Mouse (Mus musculus) lung, embryonic 14.5 days (tissue): ENCODE measurements at regions not wholly inside any gene's neighbourhood (a gene's known extent, or its start where the extent isn't known, plus 50 kb on each side); places are given as distances from the start of the nearest gene placed in this dataset.
A peak's percentile ranks its signal among the peaks of the same experiment; 100 is the strongest.

Experiments
- ATAC-seq: fragments of 200-750 bp; cut with Nextera tagmentation; 2 replicates; pipeline ENCODE4 v1.8.0; 2017; ENCODE audit warnings: mild to moderate bottlenecking, moderate TSS enrichment, moderate library complexity; ENCODE audit not compliant: insufficient read depth
- DNase-seq: peaks from one replicate; pipeline ENCODE4 v3.0.0-alpha.2; 2015
- H3K27ac ChIP-seq: fragments of 300-500 bp; sonication (generic); 2 replicates; pipeline ENCODE4 v1.5.1; 2014; ENCODE audit warnings: low read depth, mild to moderate bottlenecking, moderate library complexity
- H3K27me3 ChIP-seq: fragments of 300-500 bp; sonication (generic); 2 replicates; pipeline ENCODE4 v1.6.1; 2014; ENCODE audit warnings: low read length, control low read depth; ENCODE audit not compliant: insufficient read depth
- H3K36me3 ChIP-seq: fragments of 300-500 bp; sonication (generic); 2 replicates; pipeline ENCODE4 v1.6.1; 2014; ENCODE audit warnings: control low read depth; ENCODE audit not compliant: insufficient read depth
- H3K4me1 ChIP-seq: fragments of 300-500 bp; sonication (generic); 2 replicates; pipeline ENCODE4 v1.6.1; 2014; ENCODE audit warnings: antibody characterized with exemption, control low read depth; ENCODE audit not compliant: insufficient read depth
- H3K4me2 ChIP-seq: fragments of 300-500 bp; sonication (generic); 2 replicates; pipeline ENCODE4 v1.6.1; 2014; ENCODE audit warnings: mild to moderate bottlenecking
- H3K4me3 ChIP-seq: fragments of 300-500 bp; sonication (generic); 2 replicates; pipeline ENCODE4 v1.5.1; 2014; ENCODE audit warnings: low read depth, low read length
- H3K9ac ChIP-seq: fragments of 300-500 bp; sonication (generic); 2 replicates; pipeline ENCODE4 v1.6.1; 2014
- H3K9me3 ChIP-seq: fragments of 300-500 bp; sonication (generic); 2 replicates; pipeline ENCODE4 v1.6.1; 2016; ENCODE audit warnings: low read depth, low read length, control low read depth
- CTCF ChIP-seq: IDR thresholded peaks from 2 replicates; pipeline ENCODE4 v1.5.1; 2016; ENCODE audit warnings: antibody characterized with exemption, low read depth
- WGBS: fragments of 180-500 bp; shearing (Covaris S2); extraction: QIAGEN DNeasy Blood & Tissue Kit; methylation state at CpG from one replicate; pipeline ENCODE4 v1.1.7; 2014; 5-methylcytosine and 5-hydroxymethylcytosine counted together

DNA sequence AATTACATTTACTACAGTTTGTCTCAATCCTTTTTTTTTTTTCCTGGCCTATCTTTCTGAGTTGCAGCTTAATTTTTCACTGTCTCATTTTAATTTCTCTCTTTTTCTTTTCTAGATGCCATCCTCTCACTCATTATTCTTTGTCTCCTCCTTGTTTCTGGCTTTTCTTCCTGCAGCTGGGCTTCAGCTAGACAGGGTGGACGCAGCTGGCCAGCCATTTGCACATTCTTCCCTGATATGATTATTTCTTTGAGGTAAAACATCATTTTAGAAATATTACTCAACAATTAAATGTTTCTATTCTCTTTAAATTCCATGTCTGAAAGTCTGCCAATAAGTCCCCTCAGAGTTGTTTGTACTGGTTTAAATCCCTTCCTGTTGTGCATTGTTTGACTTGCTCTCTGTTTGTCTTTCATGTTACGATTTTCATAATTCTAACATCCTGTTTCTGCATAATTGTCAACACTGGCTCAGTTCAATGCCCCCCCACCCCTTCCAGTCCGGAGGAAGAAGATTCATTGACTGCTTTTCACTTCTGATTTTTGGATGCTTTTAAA is 777.7 kb upstream of the Nr2f1 start:
- TF ChIP-seq CTCF, result no peak
- DNase-seq (peak; percentile 70), ATAC-seq (peak; percentile 63; the same call in 1 of the 2 replicates)
- no peak overlapping the region for H3K9ac ChIP-seq
- H3K9me3 ChIP-seq, result no peaks in the 10 kb centered on the region
- H3K4me1 ChIP-seq, result no peaks in the 10 kb centered on the region
- peak overlapping the region; percentile 43; the same call in 1 of the 2 replicates for H3K27ac ChIP-seq
- no peak overlapping the region for H3K4me3 ChIP-seq
- no peak overlapping the region for H3K4me2 ChIP-seq
- H3K36me3 ChIP-seq, result no peaks in the 10 kb centered on the region
- H3K27me3 ChIP-seq, result no peaks in the 10 kb centered on the region
- WGBS, result 36% methylated on average over 3 of the region's 3 CpGs

DNA sequence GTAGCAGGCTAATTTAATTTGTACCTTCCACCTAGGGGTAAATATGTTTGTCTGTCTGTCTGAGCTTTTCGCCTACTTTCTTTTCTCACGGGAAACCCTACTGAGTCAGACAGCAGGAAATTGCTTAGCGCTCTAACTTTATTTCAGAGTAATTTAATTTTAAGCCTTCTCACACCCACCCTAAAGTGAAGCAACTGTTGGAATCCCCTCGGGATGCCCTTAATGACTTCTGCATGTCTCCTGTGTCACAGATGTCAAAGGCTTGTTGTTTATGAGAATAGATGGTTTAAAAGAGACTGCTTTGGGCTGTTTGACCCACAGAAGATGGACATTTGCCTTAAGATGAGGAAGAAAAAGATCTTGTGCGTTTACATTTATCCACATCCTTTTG is 738.8 kb upstream of the Nr2f1 start:
- ATAC-seq (no peak), DNase-seq (no peak)
- Histone ChIP-seq H3K27ac (no peak overlapping the region), H3K9ac (no peak overlapping the region), H3K27me3 (no peaks in the 10 kb centered on the region), H3K9me3 (no peaks in the 10 kb centered on the region), H3K4me2 (no peak overlapping the region), H3K4me3 (no peak overlapping the region), H3K4me1 (no peaks in the 10 kb centered on the region), H3K36me3 (no peaks in the 10 kb centered on the region)
- no peak for TF ChIP-seq CTCF
- WGBS, result 55% methylated on average over 5 of the region's 5 CpGs

DNA sequence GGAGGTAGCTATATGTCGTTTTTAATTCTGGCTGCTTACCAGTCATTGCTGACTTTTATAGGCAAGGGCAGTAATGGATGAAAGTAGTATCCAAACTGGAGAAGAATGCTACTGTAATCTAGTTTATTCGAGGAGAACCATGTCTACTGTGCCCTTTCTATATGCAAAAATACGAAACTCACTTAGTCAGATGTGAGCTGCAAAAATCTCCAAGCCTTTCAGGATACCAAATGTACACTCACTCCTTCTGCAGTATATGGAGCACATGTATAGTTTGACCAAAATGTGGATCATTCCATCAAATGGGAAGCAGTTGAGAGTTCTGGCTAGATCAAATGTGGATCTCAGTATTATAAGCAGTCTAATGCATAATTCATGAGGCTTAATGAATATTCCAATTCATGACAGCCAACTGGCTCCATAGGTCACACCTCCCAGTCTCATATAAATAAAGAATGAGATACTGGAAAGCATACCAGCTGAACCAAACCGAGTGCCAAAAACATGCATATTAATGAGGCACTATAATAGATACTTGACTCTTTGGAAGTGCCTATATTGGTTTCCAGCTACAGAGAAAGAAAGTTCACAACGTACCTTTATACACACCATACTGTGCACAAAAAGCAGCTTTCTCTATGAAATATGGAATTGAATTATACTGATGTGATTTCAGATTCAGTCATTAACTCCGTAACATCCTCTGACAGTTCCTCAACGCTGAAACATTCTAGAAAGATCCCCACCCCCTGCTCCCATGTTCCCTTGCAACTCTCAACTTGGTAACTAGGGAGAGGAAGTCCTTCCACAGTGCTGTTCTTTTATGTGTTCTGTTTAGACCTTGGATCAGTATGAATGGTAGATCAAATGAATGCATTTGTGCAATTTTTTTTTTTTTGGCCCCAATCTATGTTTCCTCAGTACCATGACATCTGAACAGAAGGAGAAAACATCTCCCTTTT is 738.1 kb upstream of the Nr2f1 start:
- Histone ChIP-seq H3K36me3 (no peaks in the 10 kb centered on the region), H3K4me2 (no peak overlapping the region), H3K9me3 (no peaks in the 10 kb centered on the region), H3K27me3 (no peaks in the 10 kb centered on the region), H3K9ac (no peak overlapping the region), H3K4me3 (no peak overlapping the region), H3K4me1 (no peaks in the 10 kb centered on the region), H3K27ac (no peak overlapping the region)
- DNase-seq (no peak), ATAC-seq (no peak)
- 61% methylated on average over 7 of the region's 7 CpGs for WGBS
- TF ChIP-seq CTCF, result no peak

DNA sequence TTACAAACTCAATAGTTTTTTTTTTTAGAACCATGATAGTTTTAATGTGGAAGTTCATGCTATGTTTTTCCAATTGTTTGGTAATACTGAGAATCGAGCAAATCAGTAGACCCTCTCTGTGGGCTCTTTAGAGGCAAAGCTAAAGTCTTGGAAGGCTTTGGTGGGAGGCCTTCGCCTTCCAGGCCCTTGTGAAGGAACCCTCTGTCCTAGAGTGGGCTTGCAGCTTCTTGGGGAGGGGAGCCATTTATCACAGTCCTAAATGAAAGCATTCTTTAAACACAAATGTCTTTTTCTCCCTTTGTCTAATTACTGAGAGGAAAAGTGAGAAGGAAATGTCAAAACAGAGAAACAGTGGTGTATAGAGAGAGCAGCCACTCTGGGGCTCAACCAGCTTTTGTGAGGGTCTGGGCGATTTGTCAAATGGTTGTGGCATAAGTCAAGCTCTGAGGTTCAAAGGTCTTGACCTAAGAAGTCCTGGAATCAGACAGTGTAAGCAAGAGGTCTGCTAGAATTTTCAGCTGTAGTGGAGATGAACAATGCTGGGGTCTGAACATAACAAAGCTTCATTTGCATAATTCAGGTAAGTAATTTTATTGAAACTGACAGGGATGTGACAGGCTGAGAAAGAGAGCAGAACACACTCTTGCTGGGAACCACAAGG is 736.6 kb upstream of the Nr2f1 start:
- Histone ChIP-seq H3K9ac (no peak overlapping the region), H3K27me3 (no peaks in the 10 kb centered on the region), H3K4me2 (no peak overlapping the region), H3K9me3 (no peaks in the 10 kb centered on the region), H3K36me3 (no peaks in the 10 kb centered on the region), H3K4me1 (no peaks in the 10 kb centered on the region), H3K4me3 (no peak overlapping the region), H3K27ac (no peak overlapping the region)
- ATAC-seq (no peak), DNase-seq (no peak)
- WGBS, result 25% methylated on average over 3 of the region's 3 CpGs
- no peak for TF ChIP-seq CTCF

DNA sequence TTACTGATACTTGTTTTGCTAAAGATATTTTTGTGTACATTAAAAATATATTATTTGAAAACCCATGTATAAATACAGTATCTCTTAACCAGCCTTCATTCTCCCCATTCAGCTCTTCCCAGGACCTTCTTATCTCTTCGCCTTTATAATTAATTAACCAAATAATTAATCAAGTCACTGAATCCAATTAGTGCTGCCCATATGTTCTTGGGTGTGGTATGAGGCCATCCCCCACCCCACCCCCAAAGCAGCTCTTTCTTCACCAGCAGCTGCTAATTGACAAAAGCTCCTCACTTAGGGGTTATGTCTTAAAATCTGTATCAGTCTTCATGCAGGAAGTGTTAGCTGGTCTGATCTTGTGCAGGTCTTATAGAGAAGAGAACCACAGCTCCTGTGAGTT is 728.8 kb upstream of the Nr2f1 start:
- Histone ChIP-seq H3K27me3 (no peaks in the 10 kb centered on the region), H3K4me3 (no peak overlapping the region), H3K9me3 (no peaks in the 10 kb centered on the region), H3K4me2 (no peak overlapping the region), H3K36me3 (no peaks in the 10 kb centered on the region), H3K27ac (no peak overlapping the region), H3K9ac (no peak overlapping the region), H3K4me1 (no peaks in the 10 kb centered on the region)
- ATAC-seq (no peak), DNase-seq (no peak)
- TF ChIP-seq CTCF, result no peak
- 88% methylated on average over 1 of the region's 1 CpGs for WGBS

DNA sequence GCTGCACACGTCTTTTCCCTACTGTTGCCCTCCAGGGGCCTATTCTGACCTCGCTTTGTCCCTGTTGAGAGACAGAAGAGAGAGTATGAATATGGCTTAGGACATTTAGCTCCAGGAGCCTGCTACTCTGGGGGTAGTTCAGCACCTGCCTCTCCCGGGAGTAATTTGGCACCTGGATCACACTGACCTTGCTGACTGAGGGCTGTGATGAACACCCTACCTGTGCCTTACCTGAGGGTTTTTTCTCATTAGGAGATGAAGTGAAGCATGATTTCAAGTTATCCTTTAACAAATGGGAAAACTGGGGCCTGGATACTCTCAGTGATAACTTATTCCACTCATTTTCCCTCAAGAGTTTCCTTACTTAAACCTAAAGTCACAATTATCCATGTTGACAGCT is 721.2 kb upstream of the Nr2f1 start:
- H3K36me3 ChIP-seq, result no peaks in the 10 kb centered on the region
- DNase-seq (no peak), ATAC-seq (no peak)
- no peaks in the 10 kb centered on the region for H3K9me3 ChIP-seq
- H3K4me2 ChIP-seq, result no peak overlapping the region
- H3K4me3 ChIP-seq, result no peak overlapping the region
- no peak overlapping the region for H3K9ac ChIP-seq
- WGBS, result 72% methylated on average over 3 of the region's 3 CpGs
- no peak overlapping the region for H3K27ac ChIP-seq
- no peak for TF ChIP-seq CTCF
- H3K4me1 ChIP-seq, result no peaks in the 10 kb centered on the region
- H3K27me3 ChIP-seq, result no peaks in the 10 kb centered on the region

DNA sequence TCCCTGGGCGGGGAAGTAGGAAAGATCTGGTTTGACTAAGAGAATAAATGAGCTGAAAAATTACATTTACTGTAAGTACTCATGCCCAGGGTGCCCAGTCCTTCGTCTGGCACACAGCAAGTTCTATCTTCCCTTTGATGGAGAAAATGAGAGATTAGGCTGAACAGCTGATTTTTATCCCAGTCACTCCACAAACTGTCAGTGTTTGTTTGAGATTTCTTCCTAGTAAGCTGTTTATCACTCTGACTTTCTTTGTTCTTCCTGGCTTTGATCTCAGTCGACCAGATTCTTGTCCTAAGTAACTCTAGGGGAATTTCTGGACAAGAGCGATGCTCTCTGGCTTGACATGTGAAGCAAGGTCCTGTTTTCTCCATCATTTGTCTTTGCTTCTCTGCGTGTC is 710.3 kb upstream of the Nr2f1 start:
- Histone ChIP-seq H3K4me3 (no peak overlapping the region), H3K4me2 (no peak overlapping the region), H3K27me3 (no peaks in the 10 kb centered on the region), H3K9me3 (no peaks in the 10 kb centered on the region), H3K4me1 (no peaks in the 10 kb centered on the region), H3K27ac (no peak overlapping the region), H3K36me3 (no peaks in the 10 kb centered on the region), H3K9ac (no peak overlapping the region)
- ATAC-seq (peak; percentile 95), DNase-seq (peak; percentile 93)
- no peak for TF ChIP-seq CTCF
- WGBS, result 6% methylated on average over 5 of the region's 5 CpGs
